Mouse (Mus musculus) lung, postnatal 0 days (tissue): Measurements from ENCODE around the gene F11r.

Experiments used
- CTCF ChIP-seq: IDR thresholded peaks from 2 replicates; pipeline ENCODE4 v1.5.1; 2016; ENCODE audit warnings: antibody characterized with exemption, mild to moderate bottlenecking
- EP300 ChIP-seq: IDR thresholded peaks from 2 replicates; pipeline ENCODE4 v1.6.1; 2016; ENCODE audit warnings: antibody characterized with exemption, mild to moderate bottlenecking, control low read depth

GRCm38 (mm10) chr1:171513234-171513633, 75.9 kb downstream of the F11r start:
- TF ChIP-seq CTCF (peak; percentile 32), EP300 (no peak)
